Mouse (Mus musculus): ENCODE data around the gene Timm8a2. TPM values are rescaled to one million over a fixed set of nuclear protein-coding genes. Genes with fewer than 3 reads are reported as not detected.

Gene Timm8a2
- total and polyA plus RNA-seq, 3 experiments, result 0.18 TPM; not detected in 2

DNA sequence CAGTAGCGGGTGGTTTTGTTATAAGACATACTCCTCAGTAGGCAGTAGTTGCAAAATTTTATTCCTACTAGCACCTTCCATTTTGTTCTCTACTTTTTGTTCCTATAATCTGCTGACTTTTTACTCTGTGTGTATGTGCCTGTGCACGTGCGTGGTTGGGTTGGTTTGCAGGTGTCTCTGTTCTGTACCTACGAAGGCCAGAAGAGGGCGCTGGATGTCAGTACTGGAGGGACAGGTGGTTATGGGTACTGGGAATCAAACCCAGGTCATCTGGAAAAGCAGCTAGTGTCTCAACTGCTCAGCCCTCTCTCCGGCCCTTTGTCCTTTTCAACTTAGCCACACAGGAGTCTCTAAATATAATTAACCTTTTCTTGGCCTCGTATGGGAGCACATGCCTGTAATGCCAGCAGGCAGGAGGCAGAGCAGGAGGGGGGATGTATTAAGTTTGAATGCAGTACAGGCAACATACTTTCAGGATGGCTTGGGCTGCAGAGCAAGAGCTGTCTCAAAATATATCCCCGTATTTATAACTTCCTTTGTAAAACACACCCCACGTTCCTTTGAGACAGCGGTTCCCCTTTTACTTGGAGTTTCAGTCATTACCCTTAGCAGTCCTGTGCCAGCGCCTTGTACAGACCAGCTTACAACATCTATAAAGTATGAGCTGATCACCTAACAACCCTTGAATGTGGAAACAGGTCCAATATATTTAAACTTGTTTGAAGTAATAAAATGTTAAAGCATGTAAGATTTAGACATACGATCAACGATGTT is 4.6 kb downstream of the Timm8a2 start:
- no peaks in the 10 kb centered on the region for H3K27me3 ChIP-seq (ENCODE audit: control insufficient read depth in 1 of 2, insufficient read depth in 2 of 2, low read length in 2 of 2)
- H3K4me3 ChIP-seq (ENCODE audit: control insufficient read depth in 1 of 2, insufficient read depth in 1 of 2, low read depth in 2 of 2, low read length in 2 of 2), result no peak overlapping the region
- H3K9ac ChIP-seq (ENCODE audit: control insufficient read depth, low read depth, low read length, poor library complexity, severe bottlenecking), result no peak overlapping the region
- TF ChIP-seq RAD21 (IDR thresholded peaks at IDR 0.05; ENCODE audit: low read depth, low read length), result peak; percentile 18
- no peak for TF ChIP-seq MAFK (IDR thresholded peaks at IDR 0.05; ENCODE audit: borderline replicate concordance, low read depth, low read length)
- peak; percentile 20 to 54 (median 45) for TF ChIP-seq CTCF (IDR thresholded peaks at IDR 0.05 in 2 of 3, conservative IDR thresholded peaks at IDR 0.05 in 1 of 3; ENCODE audit: control insufficient read depth in 1 of 3, insufficient read depth in 1 of 3, low read depth in 2 of 3, low read length in 3 of 3, poor library complexity in 1 of 3, severe bottlenecking in 1 of 3)
- peaks cover 0 to 18% of the 10 kb centered on the region in 2 experiments; a peak in 2 of 4 replicates for H3K36me3 ChIP-seq (ENCODE audit: control insufficient read depth in 1 of 2, insufficient read depth in 2 of 2, low read length in 2 of 2)
- DNase-seq (ENCODE audit: low read depth, low spot score), result no peak
- peaks cover 0 to 27% of the 10 kb centered on the region in 2 experiments for H3K4me1 ChIP-seq (ENCODE audit: control insufficient read depth in 1 of 2, insufficient read depth in 2 of 2, low read length in 2 of 2)
- H3K79me2 ChIP-seq (ENCODE audit: control insufficient read depth, insufficient read depth, low read length, poor library complexity), result no peaks in the 10 kb centered on the region
- no peak overlapping the region for H3K27ac ChIP-seq (ENCODE audit: control insufficient read depth, low read depth, low read length)
- no peaks in the 10 kb centered on the region for H3K9me3 ChIP-seq (replicated peaks; ENCODE audit: insufficient read depth, low read length)

DNA sequence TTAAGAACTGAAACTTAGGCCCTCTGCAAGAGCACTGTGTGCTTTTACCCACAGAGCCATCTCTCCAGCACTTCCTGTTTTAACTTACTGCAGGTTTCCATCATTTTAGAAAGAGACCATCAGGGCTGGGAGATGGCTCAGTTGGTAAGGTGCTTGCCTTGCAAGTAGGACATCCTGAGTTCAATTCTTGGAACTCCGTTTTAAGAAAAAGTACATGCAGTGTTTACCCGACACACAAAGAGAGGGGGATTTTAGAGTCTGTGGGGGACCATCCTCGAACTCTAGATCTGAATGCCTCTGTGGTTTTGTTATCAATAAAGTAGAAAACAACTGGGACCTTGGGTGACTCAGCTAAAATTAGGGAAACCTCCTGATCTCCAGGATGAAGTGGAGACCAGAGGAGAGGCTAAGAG is 6.9 kb downstream of the Timm8a2 start:
- Histone ChIP-seq H3K27ac (ENCODE audit: control insufficient read depth, low read depth, low read length) (peak overlapping the region; percentile 80), H3K9ac (ENCODE audit: control insufficient read depth, low read depth, low read length, poor library complexity, severe bottlenecking) (peak overlapping the region; percentile 61), H3K79me2 (ENCODE audit: control insufficient read depth, insufficient read depth, low read length, poor library complexity) (no peaks in the 10 kb centered on the region), H3K36me3 (ENCODE audit: control insufficient read depth in 1 of 2, insufficient read depth in 2 of 2, low read length in 2 of 2) (peaks cover 0 to 15% of the 10 kb centered on the region in 2 experiments; a peak in 2 of 4 replicates), H3K27me3 (ENCODE audit: control insufficient read depth in 1 of 2, insufficient read depth in 2 of 2, low read length in 2 of 2) (no peaks in the 10 kb centered on the region), H3K4me3 (ENCODE audit: control insufficient read depth in 1 of 2, insufficient read depth in 1 of 2, low read depth in 2 of 2, low read length in 2 of 2) (peak overlapping the region; percentile 52 to 59), H3K9me3 (replicated peaks; ENCODE audit: insufficient read depth, low read length) (no peaks in the 10 kb centered on the region), H3K4me1 (ENCODE audit: control insufficient read depth in 1 of 2, insufficient read depth in 2 of 2, low read length in 2 of 2) (peaks cover 0 to 24% of the 10 kb centered on the region in 2 experiments)
- peak; percentile 84 for DNase-seq (ENCODE audit: low read depth, low spot score)
- peak; percentile 76 for TF ChIP-seq ELF1 (IDR thresholded peaks at IDR 0.05; ENCODE audit: low read depth, low read length)
- TF ChIP-seq NRF1 (IDR thresholded peaks at IDR 0.05; ENCODE audit: insufficient read depth, low read depth, low read length, poor library complexity, severe bottlenecking), result no peak
- TF ChIP-seq ZC3H11A (IDR thresholded peaks at IDR 0.05; ENCODE audit: low read depth, low read length), result no peak
- 0 out of 2 replicates have a peak, but pooled peaks have one; percentile 12 for TF ChIP-seq KAT2A (conservative IDR thresholded peaks at IDR 0.05; ENCODE audit: low read depth, low read length)
- TF ChIP-seq CHD2 (IDR thresholded peaks at IDR 0.05; ENCODE audit: low read length), result no peak
- no peak for TF ChIP-seq CTCF (IDR thresholded peaks at IDR 0.05 in 2 of 3, conservative IDR thresholded peaks at IDR 0.05 in 1 of 3; ENCODE audit: control insufficient read depth in 1 of 3, insufficient read depth in 1 of 3, low read depth in 2 of 3, low read length in 3 of 3, poor library complexity in 1 of 3, severe bottlenecking in 1 of 3)
- no peak for TF ChIP-seq UBTF (IDR thresholded peaks at IDR 0.05; ENCODE audit: borderline replicate concordance, insufficient read depth, low read depth, low read length)
- peak; percentile 88 for TF ChIP-seq MAFK (IDR thresholded peaks at IDR 0.05; ENCODE audit: borderline replicate concordance, low read depth, low read length)
- no peak for TF ChIP-seq RAD21 (IDR thresholded peaks at IDR 0.05; ENCODE audit: low read depth, low read length)
- no peak for TF ChIP-seq TCF12 (IDR thresholded peaks at IDR 0.05; ENCODE audit: low read depth, low read length)
- TF ChIP-seq TAL1 (IDR thresholded peaks at IDR 0.05; ENCODE audit: low read length), result peak; percentile 16; the same call in 1 of the 2 replicates
- TF ChIP-seq NELFE (IDR thresholded peaks at IDR 0.05; ENCODE audit: low read depth, low read length), result no peak
- no peak for TF ChIP-seq MEF2A (IDR thresholded peaks at IDR 0.05; ENCODE audit: extremely low read depth, insufficient replicate concordance, low read depth, low read length, poor library complexity, severe bottlenecking)
- TF ChIP-seq RCOR1 (IDR thresholded peaks at IDR 0.05; ENCODE audit: low read depth, low read length), result no peak; the same call in 1 of the 2 replicates
- no peak for TF ChIP-seq POLR2AphosphoS2 (IDR thresholded peaks at IDR 0.05; ENCODE audit: low read length)
- no peak for TF ChIP-seq USF1 (IDR thresholded peaks at IDR 0.05; ENCODE audit: low read depth, low read length)
- no peak for TF ChIP-seq HCFC1 (IDR thresholded peaks at IDR 0.05; ENCODE audit: low read depth, low read length)
- peak; percentile 55 for TF ChIP-seq SIN3A (IDR thresholded peaks at IDR 0.05; ENCODE audit: low read length)
- no peak for TF ChIP-seq ZMIZ1 (IDR thresholded peaks at IDR 0.05; ENCODE audit: low read depth, low read length)
- TF ChIP-seq USF2 (IDR thresholded peaks at IDR 0.05; ENCODE audit: borderline replicate concordance in 1 of 2, insufficient read depth in 1 of 2, low read depth in 1 of 2, low read length in 2 of 2), result no peak
- peak; percentile 13; the same call in 1 of the 2 replicates for TF ChIP-seq MXI1 (IDR thresholded peaks at IDR 0.05; ENCODE audit: low read depth, low read length)
- TF ChIP-seq MYC (IDR thresholded peaks at IDR 0.05; ENCODE audit: low read depth, low read length), result no peak
- 0 out of 2 replicates have a peak, but pooled peaks have one; percentile 53 for TF ChIP-seq JUND (IDR thresholded peaks at IDR 0.05; ENCODE audit: low read depth, low read length)
- TF ChIP-seq TBP (IDR thresholded peaks at IDR 0.05; ENCODE audit: low read depth, low read length), result peak; percentile 98
- no peak for TF ChIP-seq POLR2AphosphoS5 (IDR thresholded peaks at IDR 0.05; ENCODE audit: borderline replicate concordance, low read depth, low read length)
- TF ChIP-seq ETS1 (IDR thresholded peaks at IDR 0.05; ENCODE audit: low read depth, low read length), result peak; percentile 80
- no peak for TF ChIP-seq SMC3 (IDR thresholded peaks at IDR 0.05; ENCODE audit: low read depth, low read length)
- TF ChIP-seq MAX (IDR thresholded peaks at IDR 0.05; ENCODE audit: low read length), result 0 out of 2 replicates have a peak, but pooled peaks have one; percentile 4

Data from MEL (cell line).